In genomic region chr9:114639839-114640646, GRCm38 (mm10) we compare ENCODE assay signal across 8 mouse cellular contexts. TPM values are rescaled to one million over a fixed set of nuclear protein-coding genes. Genes with fewer than 3 reads are reported as not detected.
DNase-seq lines count a peak whose midpoint lies in the region; ATAC-seq and TF ChIP-seq lines count a peak whose summit lies in the region.

Gene Cnot10 (minus strand): TSS chr9:114640184.

- H3K9me3 ChIP-seq in embryonic facial prominence, embryonic 13.5 days = no peaks in the 10 kb centered on the region
- no peaks in the 10 kb centered on the region for H3K9me3 ChIP-seq in limb, embryonic 12.5 days
- no peaks in the 10 kb centered on the region for H3K9me3 ChIP-seq in midbrain, embryonic 15.5 days

- 4% methylated on average over 51 of the region's 51 CpGs for WGBS in embryonic facial prominence, embryonic 13.5 days
- WGBS in kidney, adult 2 months = 4% methylated on average over 51 of the region's 51 CpGs
- 4% methylated on average over 51 of the region's 51 CpGs for WGBS in limb, embryonic 12.5 days
- WGBS in midbrain, embryonic 15.5 days = 4% methylated on average over 51 of the region's 51 CpGs
- 6% methylated on average over 51 of the region's 51 CpGs for WGBS in spleen, adult 2 months

- peak; percentile 35 for TF ChIP-seq POLR2A in kidney, adult 2 months (IDR thresholded peaks at IDR 0.05; ENCODE audit: low read depth, low read length)
- 0 out of 2 replicates have a peak, but pooled peaks have one; percentile 19 for TF ChIP-seq POLR2A in spleen, adult 2 months (IDR thresholded peaks at IDR 0.05; ENCODE audit: low read depth, low read length)

- 0 out of 2 replicates have a peak, but pooled peaks have one; percentile 13 for TF ChIP-seq CTCF in kidney, adult 2 months (conservative IDR thresholded peaks at IDR 0.05; ENCODE audit: insufficient read depth, insufficient read length, low read depth, low read length)
- TF ChIP-seq CTCF in spleen, adult 2 months (IDR thresholded peaks at IDR 0.05; ENCODE audit: extremely low read depth, insufficient read depth, insufficient read length, insufficient replicate concordance) = no peak

- peak within 1 kb of the TSS; percentile 94 for H3K4me3 ChIP-seq in embryonic facial prominence, embryonic 13.5 days
- H3K4me3 ChIP-seq in kidney, adult 2 months (ENCODE audit: insufficient read depth, low read depth, low read length) = peak within 1 kb of the TSS; percentile 60
- H3K4me3 ChIP-seq in limb, embryonic 12.5 days (replicated peaks) = peak within 1 kb of the TSS; percentile 83
- H3K4me3 ChIP-seq in midbrain, embryonic 15.5 days = peak within 1 kb of the TSS; percentile 97
- peak within 1 kb of the TSS; percentile 81 for H3K4me3 ChIP-seq in spleen, adult 2 months (ENCODE audit: extremely low read depth, insufficient read depth, insufficient read length)

- H3K4me1 ChIP-seq in embryonic facial prominence, embryonic 13.5 days = peaks cover 16% of the 10 kb centered on the region
- H3K4me1 ChIP-seq in kidney, adult 2 months (ENCODE audit: control insufficient read depth, insufficient read depth, low read length) = no peaks in the 10 kb centered on the region
- H3K4me1 ChIP-seq in limb, embryonic 12.5 days (replicated peaks) = peaks cover 7% of the 10 kb centered on the region
- peaks cover 25% of the 10 kb centered on the region for H3K4me1 ChIP-seq in midbrain, embryonic 15.5 days
- H3K4me1 ChIP-seq in spleen, adult 2 months (ENCODE audit: control insufficient read depth, insufficient read depth, insufficient read length) = peaks cover 2% of the 10 kb centered on the region; the same call in 1 of the 2 replicates

- H3K36me3 ChIP-seq in embryonic facial prominence, embryonic 13.5 days = peaks cover 22% of the 10 kb centered on the region
- H3K36me3 ChIP-seq in kidney, adult 2 months (ENCODE audit: control insufficient read depth, insufficient read depth, low read length) = no peaks in the 10 kb centered on the region
- H3K36me3 ChIP-seq in limb, embryonic 12.5 days = peaks cover 13% of the 10 kb centered on the region
- H3K36me3 ChIP-seq in midbrain, embryonic 15.5 days (replicated peaks) = no peaks in the 10 kb centered on the region
- H3K36me3 ChIP-seq in spleen, adult 2 months (ENCODE audit: control insufficient read depth, insufficient read depth, low read length) = no peaks in the 10 kb centered on the region

- peaks cover 38% of the 10 kb centered on the region for H3K27me3 ChIP-seq in embryonic facial prominence, embryonic 13.5 days
- H3K27me3 ChIP-seq in kidney, adult 2 months (replicated peaks; ENCODE audit: control insufficient read depth, insufficient read depth, low read length) = no peaks in the 10 kb centered on the region
- H3K27me3 ChIP-seq in limb, embryonic 12.5 days = peaks cover 19% of the 10 kb centered on the region
- H3K27me3 ChIP-seq in midbrain, embryonic 15.5 days (replicated peaks) = peaks cover 18% of the 10 kb centered on the region
- H3K27me3 ChIP-seq in spleen, adult 2 months (ENCODE audit: control insufficient read depth, insufficient read depth, low read length) = no peaks in the 10 kb centered on the region

- peak within 1 kb of the TSS; percentile 89 for H3K9ac ChIP-seq in embryonic facial prominence, embryonic 13.5 days
- H3K9ac ChIP-seq in limb, embryonic 12.5 days (replicated peaks) = peak within 1 kb of the TSS; percentile 83
- peak within 1 kb of the TSS; percentile 78 for H3K9ac ChIP-seq in midbrain, embryonic 15.5 days

- peak; percentile 96 for ATAC-seq in embryonic facial prominence, embryonic 13.5 days (ENCODE audit: insufficient number of reproducible peaks, insufficient read depth, low FRiP score, low TSS enrichment, low read depth)
- ATAC-seq in limb, embryonic 12.5 days (ENCODE audit: insufficient number of reproducible peaks, insufficient read depth, low FRiP score, low TSS enrichment, low read depth) = peak; percentile 97
- ATAC-seq in midbrain, embryonic 15.5 days (replicated peaks) = peak; percentile 98

- DNase-seq in 3134 (ENCODE audit: extremely low read depth, insufficient read length, low spot score) = peak; percentile 99
- DNase-seq in adrenal gland, postnatal 36 days = peak; percentile 98 to 99
- peak; percentile 98 to 99 for DNase-seq in heart, adult 18-20 months
- peak; percentile 98 for DNase-seq in kidney, adult 2 months
- peak; percentile 98 to 99 for DNase-seq in spleen, adult 2 months (ENCODE audit: low read depth in 1 of 2, low spot score in 2 of 2)

- peak within 1 kb of the TSS; percentile 88 for H3K27ac ChIP-seq in embryonic facial prominence, embryonic 13.5 days
- H3K27ac ChIP-seq in kidney, adult 2 months (ENCODE audit: insufficient read depth, low read depth, low read length) = peak within 1 kb of the TSS; percentile 36
- peak within 1 kb of the TSS; percentile 86 for H3K27ac ChIP-seq in limb, embryonic 12.5 days
- peak within 1 kb of the TSS; percentile 87 for H3K27ac ChIP-seq in midbrain, embryonic 15.5 days
- peak within 1 kb of the TSS; percentile 80 for H3K27ac ChIP-seq in spleen, adult 2 months (ENCODE audit: insufficient read depth, low read length)

- H3K4me2 ChIP-seq in embryonic facial prominence, embryonic 13.5 days = peak within 1 kb of the TSS; percentile 84
- peak within 1 kb of the TSS; percentile 89 for H3K4me2 ChIP-seq in limb, embryonic 12.5 days
- peak within 1 kb of the TSS; percentile 95 for H3K4me2 ChIP-seq in midbrain, embryonic 15.5 days

RNA-seq across cellular contexts. Expression of gene Cnot10, which starts in this region (rescaled TPM):
- total RNA-seq in adrenal gland, postnatal 36 days (2021) = 10 to 100 TPM; 34.0 to 34.4 TPM
- 77.0 and 83.5 TPM in 2 replicates for polyA plus RNA-seq in embryonic facial prominence, embryonic 13.5 days (2015; fragmentation: Nextera tagmentation; extraction: Ambion mirVana)
- total RNA-seq in heart, adult 18-20 months (2021) = 10 to 100 TPM; 21.2 to 22.5 TPM
- 21.9 and 24.0 TPM in 2 replicates for polyA plus RNA-seq in kidney, adult 2 months (2012; rRNA removed)
- 81.9 and 82.2 TPM in 2 replicates for polyA plus RNA-seq in limb, embryonic 12.5 days (2016; fragmentation: Nextera tagmentation; extraction: Ambion mirVana)
- polyA plus RNA-seq in midbrain, embryonic 15.5 days (2015; fragmentation: Nextera tagmentation; extraction: Ambion mirVana) = 57.4 and 61.0 TPM in 2 replicates
- 18.7 and 18.8 TPM in 2 replicates for polyA plus RNA-seq in spleen, adult 2 months (2012; rRNA removed)

Comparison
In these comparisons a context has a peak if more than half of its experiments do, and no peak if none do; other contexts are left out.
1. Peak in every context shown above with its lines: DNase-seq, ATAC-seq, H3K4me3 ChIP-seq and H3K27ac ChIP-seq.
2. H3K27ac ChIP-seq: peak in every context shown above with its lines; median percentile 88 in embryonic facial prominence, embryonic 13.5 days; 87 in midbrain, embryonic 15.5 days; 86 in limb, embryonic 12.5 days; 80 in spleen, adult 2 months; 36 in kidney, adult 2 months.